Mouse (Mus musculus) brain, adult 2 months (tissue): ENCODE measurements at regions not wholly inside any gene's neighbourhood (a gene's known extent, or its start where the extent isn't known, plus 50 kb on each side); places are given as distances from the start of the nearest gene placed in this dataset.

Source experiments
- DNase-seq: peaks from one replicate; pipeline ENCODE4 v3.0.0; 2011; ENCODE audit warnings: low read depth, low spot score

DNA sequence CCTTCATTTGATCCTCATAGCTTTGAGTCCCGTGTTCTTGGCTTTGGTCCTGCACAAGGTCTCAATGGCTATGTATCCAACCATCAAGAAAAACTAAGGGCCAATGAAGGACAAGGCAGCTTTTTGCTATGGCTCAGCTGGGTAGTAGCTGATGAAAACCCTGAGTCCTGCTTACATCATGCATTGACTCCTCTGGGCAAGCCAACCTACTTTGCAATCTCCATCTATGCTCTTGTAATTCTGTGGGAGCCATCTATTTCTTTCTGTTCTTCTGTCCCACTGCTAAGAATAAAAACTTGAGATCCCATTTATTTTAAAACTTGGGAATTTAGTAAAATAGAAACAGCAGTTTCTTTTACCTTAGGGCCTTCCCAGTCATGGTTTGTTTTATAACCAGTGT is 391.0 kb upstream of the Lmcd1 start:
- DNase-seq, result no peak

DNA sequence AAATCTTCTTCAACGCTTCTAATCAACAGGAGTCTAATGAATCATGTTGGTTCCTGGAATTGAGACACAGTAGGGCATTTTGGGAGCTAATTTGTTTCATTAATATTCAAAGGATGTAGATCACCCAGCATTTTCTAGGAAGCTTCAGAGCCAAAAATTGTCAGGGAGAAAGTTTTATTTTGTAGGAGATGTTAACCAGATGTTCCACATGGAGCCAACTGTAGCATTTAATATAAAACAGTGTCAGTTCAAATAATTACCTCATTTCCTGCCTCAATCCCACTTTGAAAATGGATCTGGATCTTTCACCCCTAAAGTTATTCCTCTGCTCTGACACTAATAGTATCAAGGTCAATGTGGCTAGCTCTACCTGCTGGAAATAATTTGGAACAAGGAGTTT is 389.6 kb upstream of the Lmcd1 start:
- no peak for DNase-seq

DNA sequence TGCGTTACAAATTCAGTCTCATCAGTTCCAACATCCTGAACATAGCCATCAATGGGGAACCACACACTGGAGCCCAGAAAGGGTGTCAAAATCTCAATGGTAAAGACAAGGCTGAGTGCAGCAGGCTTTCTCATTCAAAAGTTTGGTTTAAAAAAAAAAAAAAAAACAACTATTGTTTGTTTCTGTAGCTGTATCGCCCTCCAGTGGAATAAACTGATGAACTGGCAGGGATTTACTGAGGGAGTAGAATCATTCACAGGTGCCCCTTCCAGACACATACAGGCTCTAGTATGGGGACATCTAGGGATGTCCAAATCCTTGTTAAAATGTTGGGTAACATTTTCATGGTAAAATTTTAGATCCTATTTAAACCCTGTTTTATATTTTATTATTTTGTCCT is 361.6 kb upstream of the Lmcd1 start:
- peak; percentile 59 for DNase-seq

DNA sequence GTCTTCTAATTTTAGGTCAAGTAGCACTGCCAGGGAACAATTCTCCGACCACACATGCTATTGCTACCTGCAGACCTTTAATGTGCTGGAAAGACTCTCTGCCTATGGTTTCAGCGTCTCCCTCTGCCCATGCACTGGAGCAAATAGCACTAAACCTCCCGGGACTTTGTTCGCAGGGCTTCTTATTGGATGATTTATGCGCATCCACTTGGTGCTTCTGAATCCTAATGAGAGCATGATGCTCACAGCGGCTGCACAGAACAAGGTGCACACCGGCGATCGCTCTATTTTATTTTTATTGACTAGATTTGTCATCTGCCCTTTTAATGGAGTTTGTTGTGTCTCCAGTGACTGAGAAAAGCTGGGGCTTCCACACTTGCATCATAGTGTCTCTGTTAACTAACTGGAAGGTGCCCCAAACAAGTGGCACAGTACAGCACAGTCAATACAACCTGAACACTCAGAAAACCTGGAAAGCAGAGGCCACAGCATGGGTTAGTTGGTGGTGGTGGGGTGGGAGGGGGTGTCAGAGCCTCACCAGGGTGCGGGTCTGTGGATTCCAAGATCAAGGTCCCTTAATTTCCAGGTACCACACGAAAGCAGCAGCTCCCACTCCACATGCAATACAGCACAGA is 359.7 kb upstream of the Lmcd1 start:
- no peak for DNase-seq

DNA sequence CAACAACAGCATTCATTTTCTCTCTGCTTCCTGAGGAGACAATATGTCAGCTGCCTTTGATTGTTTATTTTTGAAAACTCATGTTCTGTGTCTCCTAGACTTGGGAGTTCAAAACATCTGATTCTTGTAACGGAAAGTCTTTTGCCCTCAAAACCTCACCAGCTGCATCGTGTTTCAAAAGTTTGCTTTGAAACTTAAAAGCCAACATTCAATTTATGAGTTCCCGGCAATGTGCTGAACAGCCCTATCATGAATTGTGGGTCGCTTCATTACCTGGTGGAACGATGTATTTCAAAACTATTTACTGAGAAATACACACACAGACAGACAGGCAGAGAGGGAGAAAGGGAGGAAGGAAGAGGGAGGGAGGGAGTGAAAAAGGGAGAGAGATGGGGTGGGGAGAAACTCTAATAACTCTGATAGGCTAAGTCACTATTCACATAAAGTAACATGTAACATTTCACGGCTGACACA is 356.3 kb upstream of the Lmcd1 start:
- no peak for DNase-seq

DNA sequence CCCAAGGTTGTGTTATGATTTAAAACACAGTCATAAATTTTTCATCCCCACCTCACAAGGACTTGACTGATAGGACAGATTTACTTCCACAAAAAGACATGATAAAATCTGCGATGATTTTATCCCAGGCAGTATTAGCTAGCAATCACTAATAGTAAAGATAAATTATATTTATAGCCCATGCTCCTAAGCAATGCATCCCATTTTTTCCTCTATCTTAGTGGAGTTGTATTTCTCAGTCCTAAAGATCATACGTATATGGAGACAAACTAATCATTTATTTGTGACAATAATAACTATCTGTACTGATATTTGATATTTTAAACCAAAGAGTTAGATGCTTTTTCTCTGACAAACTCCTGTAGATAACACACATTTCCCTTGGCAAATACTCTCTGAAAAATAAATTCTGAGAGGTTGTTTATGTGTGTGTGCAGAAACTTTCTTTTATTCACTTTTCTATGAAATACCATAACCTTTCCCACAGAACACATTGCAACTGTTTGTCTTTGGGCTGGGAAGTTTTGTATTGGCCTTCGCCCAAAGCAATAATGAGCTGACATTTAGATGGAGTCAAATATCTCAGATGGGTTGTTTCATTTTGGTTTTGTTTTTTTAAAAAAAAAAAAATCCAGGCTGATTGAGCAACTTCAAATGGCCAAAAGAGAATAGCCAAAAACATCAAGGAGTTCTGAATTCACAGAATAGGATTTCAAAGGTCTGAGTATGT is 355.5 kb upstream of the Lmcd1 start:
- DNase-seq, result no peak

DNA sequence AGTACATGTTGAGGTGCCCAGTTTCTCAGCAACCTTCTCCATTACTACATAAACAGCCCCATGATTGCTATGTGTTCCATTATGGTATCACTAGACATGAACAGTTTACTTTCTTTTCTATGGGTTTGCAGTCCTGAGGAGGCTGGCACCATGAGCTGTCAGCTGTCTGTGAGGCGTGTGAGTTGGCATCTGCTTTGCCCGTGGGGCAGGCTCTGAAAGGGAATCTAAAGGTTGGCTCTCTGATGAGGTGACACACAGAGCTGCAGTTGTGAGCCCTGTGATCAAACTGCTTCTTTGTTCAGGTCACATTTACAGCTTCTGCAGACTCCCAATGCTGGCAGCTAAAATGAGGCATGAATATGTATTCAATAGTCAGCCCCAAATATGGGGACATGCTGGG is 341.0 kb upstream of the Lmcd1 start:
- peak; percentile 20 for DNase-seq

DNA sequence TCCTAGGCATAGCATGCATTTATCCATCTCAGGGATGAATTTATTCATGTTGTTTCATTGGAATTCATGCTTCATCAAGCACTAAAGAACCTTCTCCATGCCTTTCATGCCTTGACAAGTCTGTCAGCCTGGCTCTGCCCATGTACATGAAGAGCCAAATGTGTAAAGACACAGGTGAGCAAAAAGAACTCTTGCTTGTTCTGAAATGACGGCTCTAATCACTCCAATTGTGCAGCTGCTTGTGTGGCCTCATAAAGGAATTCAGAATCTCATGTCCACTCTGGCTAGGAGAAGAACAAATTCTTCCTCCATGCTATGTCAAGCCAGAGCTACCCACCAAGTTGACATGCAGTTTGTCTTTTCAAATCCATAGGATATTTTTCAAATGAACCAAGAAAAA is 319.2 kb upstream of the Lmcd1 start:
- no peak for DNase-seq

DNA sequence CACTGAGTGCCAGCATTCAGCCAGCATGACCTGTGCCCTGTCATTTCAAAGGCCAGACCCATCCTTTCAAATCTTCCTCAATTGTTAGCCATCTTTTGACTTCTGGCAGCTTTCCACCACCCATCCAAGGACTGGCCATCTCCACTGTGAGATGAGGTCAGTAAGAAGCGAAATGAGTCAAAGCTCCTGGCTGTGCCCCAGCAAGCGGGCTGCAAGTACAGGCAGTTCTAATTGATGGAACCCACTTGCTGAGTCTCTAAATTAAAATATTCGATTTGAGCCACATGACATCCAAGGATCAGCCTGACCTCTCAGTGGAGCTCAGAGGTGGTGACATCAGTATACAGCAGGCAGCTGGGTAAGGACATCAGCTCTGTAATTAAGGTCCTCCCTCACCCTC is 307.8 kb upstream of the Lmcd1 start:
- peak; percentile 19 for DNase-seq

DNA sequence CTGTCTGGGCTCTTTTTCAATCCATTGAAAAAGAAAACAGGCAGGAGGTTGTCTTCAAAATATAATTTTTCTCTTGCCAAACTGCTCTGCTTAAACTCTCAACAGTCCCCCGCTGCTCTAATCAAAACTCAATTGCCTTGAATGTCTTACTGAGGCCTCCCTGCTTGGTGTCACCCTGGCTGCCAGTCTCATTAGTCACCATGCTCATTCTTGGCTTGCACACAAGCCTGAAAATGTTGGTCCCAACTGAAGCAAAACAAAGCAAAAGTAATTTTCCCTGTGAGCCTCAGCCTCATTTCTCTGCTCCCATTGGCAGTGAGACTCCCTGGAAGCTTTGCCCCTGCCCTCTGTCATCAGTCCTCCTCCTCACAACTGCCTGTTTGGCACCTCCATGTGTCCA is 288.1 kb upstream of the Lmcd1 start:
- DNase-seq, result peak; percentile 47

DNA sequence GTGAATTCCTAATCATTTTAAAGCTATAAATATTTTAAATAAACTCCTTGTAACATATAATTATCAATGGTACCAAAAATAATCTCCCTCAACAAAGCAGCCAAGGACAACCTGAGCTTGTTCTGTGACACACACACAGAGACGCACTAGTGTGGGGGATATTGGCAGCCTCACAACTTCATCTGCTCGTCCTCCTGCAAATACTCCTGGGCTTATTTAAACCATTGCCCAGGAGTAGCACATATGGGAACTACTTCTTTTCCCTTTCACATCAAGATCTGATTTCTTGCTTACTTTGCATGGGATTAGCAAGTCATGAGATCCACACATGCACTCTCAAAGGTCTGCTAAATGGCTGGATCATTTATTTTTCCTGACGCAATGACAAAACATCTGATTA is 277.7 kb upstream of the Lmcd1 start:
- peak; percentile 21 for DNase-seq

DNA sequence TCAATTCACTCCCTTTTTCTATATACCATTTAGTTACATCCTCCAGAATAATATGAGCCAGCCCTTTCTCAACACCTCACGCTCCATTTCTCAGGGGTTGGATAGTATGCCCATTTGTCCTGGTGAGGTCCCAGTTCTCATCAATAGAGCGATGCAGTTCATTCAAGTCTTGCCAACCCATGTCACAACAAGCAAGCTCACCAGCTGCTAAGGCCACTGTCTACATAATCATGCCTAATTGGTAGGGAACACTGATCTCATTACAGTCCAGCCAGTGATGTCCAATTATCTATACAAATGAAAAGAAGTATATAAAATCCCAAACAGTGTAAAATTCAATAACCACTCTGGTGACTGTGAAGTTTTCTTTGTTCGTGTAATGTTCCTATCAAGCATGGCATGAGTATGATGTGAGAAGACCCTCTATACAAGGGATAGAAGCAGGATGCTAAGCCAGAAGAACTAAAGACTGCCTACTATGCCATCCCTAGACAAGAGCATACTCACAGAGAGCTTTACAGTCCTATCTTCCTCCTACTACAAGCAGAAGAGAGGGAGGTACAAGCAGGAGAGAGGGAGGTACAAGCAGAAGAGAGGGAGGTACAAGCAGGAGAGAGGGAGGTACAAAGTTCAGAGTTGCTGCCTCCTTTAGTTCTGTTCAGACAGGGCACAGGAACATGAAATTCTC is 269.6 kb upstream of the Lmcd1 start:
- no peak for DNase-seq

DNA sequence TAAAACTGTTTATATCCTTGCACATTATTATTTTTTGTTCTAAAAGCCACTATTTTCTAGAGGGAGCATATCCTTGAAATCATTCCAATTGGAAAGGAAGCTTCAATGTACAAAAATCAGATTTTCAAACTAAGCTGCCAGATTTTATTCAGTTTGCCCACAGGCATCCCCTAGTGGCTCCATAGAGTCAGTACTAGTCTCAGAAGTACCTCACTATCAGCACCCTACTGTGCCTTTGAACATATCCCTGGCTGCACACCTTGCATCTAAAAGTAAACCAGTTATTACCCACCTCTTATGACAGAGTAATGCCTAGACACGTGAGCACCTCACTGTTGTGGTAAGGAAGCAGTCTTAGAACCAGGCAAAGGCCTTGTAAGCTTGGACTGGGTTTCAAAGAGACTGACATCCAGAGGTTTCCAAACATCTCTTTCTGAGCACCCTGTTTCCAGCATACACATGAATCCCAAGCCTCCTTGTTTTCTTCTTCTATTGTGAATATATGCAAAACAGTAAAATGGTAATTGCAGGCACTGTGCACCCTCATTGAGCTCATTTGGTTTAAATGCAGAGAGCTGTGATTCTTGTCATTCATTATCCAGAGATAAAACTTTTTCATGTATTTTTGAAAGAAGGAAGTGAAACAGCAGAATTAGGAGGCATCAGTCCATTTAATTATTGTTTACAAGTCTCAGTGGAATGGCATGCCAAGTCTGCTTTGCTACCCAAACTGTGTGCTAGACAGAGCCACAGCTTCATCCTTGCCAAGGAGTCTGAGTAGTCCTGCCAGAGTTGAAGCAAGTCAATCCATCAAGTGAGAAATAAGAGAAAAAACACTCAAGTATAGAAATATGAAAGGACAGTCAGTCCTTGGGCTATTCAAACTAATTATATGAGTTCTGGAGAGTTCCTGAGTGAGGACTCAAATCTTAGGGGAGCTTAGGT is 247.0 kb upstream of the Lmcd1 start:
- DNase-seq, result peak; percentile 37

DNA sequence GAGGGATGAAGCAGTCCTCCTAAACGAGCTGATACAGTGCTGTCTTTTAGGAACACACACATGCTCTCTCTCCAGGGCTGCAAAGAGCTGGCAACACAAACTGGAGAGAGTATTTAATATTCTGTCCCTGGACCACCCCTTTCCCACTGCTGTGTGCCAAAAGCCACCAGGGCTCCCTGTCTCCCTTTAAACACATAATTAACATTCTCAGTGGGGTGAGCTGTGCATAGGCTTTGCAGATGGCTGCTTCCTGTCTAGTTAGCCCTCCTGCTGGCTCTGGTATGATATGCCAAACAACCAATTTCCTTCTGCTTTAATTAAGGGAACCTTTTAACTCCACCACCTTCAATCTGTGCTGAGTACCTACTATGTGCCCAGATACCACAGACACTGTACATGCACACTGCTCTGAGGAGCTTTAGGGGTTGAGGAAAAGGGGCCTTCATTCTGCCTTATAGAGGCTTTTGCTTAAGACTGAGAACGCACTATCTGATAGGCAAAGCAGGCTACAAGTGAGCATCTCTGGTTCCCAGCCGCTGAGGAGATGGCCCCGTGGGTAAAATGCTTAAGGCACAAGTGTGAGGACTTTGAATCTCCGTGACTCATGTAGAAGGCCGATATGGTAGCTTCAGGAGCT is 222.9 kb upstream of the Lmcd1 start:
- DNase-seq, result peak; percentile 48

DNA sequence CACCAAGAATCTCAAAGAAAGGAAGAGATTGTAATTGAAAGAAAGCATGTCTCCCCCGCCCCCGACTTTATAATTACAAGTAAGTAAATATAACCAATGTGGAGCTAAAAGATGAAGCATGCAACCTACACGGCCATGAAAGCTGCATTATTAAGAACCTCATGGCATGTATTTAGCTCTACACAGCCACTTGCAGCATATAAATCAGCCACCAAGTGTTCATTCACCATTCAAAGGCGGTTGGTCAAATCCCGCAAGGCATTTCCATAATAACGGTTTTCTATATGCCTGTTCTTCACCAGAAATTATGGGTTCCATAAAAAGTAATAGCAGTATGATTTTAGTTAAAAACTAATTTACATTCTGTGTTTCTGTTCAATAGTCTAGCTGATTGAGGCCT is 221.4 kb upstream of the Lmcd1 start:
- no peak for DNase-seq

DNA sequence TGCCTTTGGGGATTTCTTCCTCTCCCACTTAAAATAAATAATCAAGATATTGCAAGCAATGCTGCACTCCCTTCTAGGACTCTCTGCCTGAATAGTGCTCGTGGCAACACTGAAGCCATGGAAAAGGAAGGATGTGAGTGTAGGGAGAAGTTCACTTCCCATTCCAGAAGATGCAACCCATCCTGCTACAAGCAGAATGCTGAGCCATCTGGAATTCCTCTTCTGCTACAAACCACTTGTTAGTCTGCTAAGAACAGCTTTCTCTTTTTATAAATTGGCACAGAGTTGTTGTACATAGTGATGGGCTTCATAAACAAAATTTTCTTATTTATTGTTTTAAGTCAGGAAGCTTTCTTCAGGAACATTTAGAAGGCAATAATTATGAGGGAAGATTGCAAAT is 215.7 kb upstream of the Lmcd1 start:
- peak; percentile 59 for DNase-seq

DNA sequence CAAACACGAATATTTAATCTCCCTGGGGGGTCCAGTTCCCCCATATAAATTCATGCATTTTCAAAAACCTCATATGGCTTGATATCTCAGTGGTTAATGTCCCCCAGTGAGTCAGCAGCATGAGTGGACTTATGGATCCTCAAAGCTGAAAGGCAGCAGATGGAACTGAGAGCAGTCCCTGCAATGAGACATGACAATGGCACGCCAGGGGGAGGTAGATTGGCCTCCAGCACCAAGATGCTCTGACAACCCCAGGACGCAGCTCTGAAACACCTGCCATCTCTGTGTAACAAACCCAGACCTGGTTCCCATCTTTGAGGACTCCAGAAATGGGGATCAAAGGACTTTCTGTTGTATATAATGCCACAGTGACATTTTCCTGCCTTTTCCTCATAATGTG is 210.6 kb upstream of the Lmcd1 start:
- no peak for DNase-seq

DNA sequence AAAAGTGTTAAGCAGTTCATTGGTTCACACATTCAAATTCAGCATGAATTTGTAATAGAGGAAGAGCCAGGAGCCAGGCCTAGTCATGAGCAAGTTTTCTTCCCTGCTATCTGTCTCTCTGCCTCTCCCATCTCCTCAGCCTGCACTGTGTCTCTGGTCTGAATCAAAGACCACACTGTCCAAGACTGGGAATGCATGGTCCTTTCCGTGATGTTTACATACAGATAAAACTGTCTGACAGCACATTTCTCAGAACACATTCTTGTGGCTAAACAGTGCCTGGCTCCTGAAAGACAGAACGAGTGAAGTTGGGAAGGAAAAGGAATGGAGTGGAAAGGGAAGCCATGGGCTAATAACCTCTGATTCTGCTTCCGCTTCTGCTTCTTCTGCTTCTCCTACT is 183.0 kb upstream of the Lmcd1 start:
- no peak for DNase-seq

DNA sequence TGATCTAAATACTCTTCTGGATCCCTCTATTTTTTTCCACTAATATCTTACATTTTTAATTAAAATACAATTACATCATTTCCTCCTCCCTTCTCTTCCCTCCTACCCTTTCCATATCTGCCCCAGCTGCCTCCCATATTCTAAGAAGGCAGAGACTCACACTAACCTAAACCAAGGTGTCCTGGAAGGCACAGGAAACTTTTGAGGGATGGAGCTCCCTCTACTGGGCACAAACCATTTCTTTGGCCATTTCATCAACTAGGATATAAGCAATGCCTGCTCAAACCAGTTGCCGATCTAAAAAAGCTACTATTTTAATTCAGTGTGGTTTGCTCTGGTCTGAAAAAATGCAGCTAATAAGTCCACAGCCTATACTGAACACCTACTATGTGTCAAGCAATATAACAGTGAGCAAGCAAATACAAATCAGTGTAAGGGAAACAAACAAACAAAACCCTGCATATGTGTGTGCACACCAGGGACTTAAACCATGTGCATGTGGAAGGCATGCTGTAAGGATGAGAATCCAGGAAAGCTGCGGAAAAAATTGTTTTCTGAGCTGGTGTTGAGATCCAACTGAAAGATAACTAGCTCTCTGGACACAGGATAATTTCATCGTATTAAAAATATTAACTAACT is 182.3 kb upstream of the Lmcd1 start:
- peak; percentile 81 for DNase-seq

DNA sequence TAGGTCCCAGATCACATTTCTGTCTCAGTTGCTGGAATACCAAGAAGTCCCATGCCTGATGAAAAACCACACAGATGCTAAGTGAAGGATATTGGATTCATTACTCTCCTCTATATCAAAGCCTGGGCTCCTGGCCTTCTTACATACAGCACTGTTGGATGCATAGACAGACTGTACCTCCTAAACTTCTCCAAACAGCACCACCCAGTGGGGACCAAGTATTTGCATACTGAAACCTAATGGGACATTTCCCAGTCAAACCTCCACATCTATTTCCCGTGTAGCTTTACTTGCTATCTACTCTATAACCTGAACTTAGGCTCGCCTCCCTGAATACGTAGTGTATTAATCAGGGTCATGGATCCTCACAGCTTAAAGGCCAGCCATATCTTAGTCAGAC is 180.3 kb upstream of the Lmcd1 start:
- DNase-seq, result peak; percentile 62

DNA sequence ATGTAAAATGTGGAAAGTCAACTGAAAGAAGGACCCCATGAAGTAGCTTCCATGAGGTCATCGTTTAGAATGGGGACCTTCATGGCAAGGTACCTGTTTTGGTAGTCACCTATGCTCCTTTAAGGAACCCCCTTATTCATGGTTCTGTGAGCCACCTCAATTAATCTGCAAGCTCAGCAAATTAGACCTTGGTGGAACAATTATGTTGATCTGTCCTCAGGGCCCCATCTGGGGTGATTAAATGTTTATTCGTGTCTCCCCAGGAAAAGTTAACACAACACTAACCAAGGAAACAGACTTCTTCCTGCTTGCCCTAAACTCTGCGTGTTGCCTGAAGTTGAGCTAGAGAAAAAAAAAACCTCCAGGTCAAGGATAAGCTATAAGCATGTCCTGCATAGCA is 175.9 kb upstream of the Lmcd1 start:
- no peak for DNase-seq
